Mouse (Mus musculus) gastrocnemius, postnatal 14 days (tissue): ENCODE data around the gene Grk5. TPM values are rescaled to one million over a fixed set of nuclear protein-coding genes. Genes with fewer than 3 reads are reported as not detected.

Experiments used
- DNase-seq: peaks from one replicate; pipeline ENCODE4 v3.0.0; 2021; ENCODE audit warnings: mixed read lengths
- intact Hi-C: fragments of 180-260 bp; cut with DNase I; formaldehyde crosslinking; loops from one replicate; pipeline ENCODE4 v1.15.1; 2025; ENCODE audit warnings: low total_unique reads
- total RNA-seq, 2 experiments: library from RNA; stranded (reverse); gene quantifications; 2 replicates each; pipeline ENCODE4 v1.2.3; 2021

The Grk5 gene
- total RNA-seq, 2 experiments from 2014 or later, result 6.4 to 6.5 TPM

GRCm38 (mm10) chr19:61131096-61131495, 241.5 kb downstream of the Grk5 start:
- intact Hi-C loops, result no loop called here
- DNase-seq, result no peak

- DNase-seq, result no peak
- intact Hi-C loops, result no loop called here
Observed at GRCm38 (mm10) chr19:61138655-61139054, 249.1 kb downstream of the Grk5 start.

DNA sequence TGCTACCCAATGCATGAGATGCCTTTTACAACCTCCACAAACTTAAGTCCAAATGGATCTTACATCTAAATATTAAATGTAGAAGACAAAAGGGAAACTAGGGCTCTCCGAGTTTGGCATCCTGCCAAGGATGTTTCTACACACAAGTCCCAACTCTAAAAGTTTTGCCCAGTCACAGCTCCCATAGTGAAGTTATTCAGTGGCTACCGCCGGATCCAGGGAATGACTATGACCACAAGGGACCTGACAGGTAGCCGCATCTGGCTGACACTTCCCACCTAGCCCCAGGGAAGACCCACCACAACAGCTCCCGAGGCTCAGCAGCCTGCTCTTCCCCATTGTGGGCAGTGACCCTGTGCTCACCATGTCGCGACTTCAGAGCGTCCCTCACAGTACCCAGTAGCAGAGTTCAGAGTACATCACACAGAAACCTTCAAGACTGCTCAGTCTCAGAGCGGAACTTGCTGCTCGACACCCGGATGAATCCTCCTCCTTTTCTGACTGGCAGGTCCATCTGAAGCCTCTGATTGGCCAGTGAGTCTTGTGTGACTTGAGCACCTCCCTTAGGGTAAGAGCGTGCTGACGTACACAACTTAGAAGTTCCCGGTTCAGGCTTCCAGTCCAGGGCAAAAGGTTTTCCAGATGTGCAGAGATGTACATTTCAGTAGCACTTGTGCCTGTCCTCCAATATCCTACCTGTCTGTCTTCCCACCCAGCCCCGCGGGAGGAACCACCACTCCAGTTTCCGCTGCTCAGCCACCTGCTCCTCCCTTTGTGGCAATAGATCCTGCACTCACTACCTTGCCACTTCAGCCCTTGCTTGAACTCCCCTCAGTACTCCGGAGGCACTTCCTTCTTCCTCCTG, 251.0 kb downstream of the Grk5 start, which contains the start of gene Zfp950:
Gene Zfp950 (minus strand): TSS at position 499 of the 865 bp plus-strand sequence.
- intact Hi-C loops, result no loop called here
- peak; percentile 77 for DNase-seq

GRCm38 (mm10) chr19:61141299-61141698, 251.8 kb downstream of the Grk5 start:
- no peak for DNase-seq
- intact Hi-C loops, result no loop called here

Other genes with a start within 250 kb of the Grk5 start
- under 1 TPM; 0.18 to 0.31 TPM for gene Nanos1, start 133.8 kb upstream of the Grk5 start, total RNA-seq
- gene Eif3a, start 99.1 kb upstream of the Grk5 start, total RNA-seq, result 10 to 100 TPM; 84.4 to 88.4 TPM
- 10 to 100 TPM in 1 of 2 experiments, 1 to 10 TPM in 1; 8.3 to 11.3 TPM for gene Fam45a, start 78.2 kb upstream of the Grk5 start, total RNA-seq
- gene Sfxn4, start 28.3 kb upstream of the Grk5 start, total RNA-seq, result 1 to 10 TPM; 1.6 to 1.9 TPM
- 100 to 1,000 TPM; 163 to 192 TPM for gene Prdx3, start 15.2 kb upstream of the Grk5 start, total RNA-seq